Mouse (Mus musculus) testis, postnatal 14 days (tissue): ENCODE measurements around the gene Ptpn5.
A peak's percentile ranks its signal among the peaks of the same experiment; 100 is the strongest.

Experiments
- DNase-seq: peaks from one replicate; pipeline ENCODE4 v3.0.0; 2021; ENCODE audit warnings: low spot score

Gene Ptpn5

DNA sequence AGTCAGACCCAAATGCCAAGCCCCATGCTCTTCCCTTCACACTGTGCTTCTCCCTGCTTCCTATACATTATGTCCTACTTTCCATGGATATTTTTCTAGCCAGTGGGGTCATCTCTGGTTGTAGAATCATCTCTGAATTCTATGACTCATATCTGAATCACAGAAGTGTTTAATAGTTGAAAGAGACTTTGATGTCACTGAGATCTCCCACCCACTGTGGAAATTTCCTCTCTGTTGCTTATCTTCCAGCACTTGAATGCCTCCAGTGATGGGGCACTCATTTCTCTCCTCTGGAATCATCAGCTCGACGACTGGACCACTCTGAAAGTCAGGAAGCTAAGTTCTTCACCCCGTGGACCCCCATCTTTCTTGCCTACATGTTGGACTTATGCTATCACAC, 22.4 kb downstream of the Ptpn5 start:
- DNase-seq: no peak

- DNase-seq: no peak
Measured at GRCm38 (mm10) chr7:47110511-47110910, 23.0 kb downstream of the Ptpn5 start.

DNA sequence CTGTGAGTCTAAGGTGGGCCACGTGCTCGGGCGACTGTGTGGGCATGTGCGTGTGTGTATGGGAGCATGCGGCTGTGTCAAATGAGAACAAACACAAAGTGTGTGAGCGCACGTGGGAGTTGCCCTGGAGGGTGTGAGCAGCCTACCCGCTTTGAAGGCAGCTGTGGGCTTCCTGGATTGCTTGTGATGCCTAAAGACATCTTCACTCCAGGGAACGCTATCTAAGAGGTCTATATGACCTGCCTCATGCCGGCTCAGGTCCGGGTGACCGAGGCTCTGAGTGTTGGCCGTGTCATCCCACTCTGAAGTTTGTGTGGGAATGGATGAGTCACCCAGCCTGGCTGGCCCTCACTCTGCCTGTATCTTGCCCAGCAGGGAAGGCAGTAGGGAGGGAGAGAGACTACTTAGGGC, 24.7 kb downstream of the Ptpn5 start:
- no peak for DNase-seq

- DNase-seq: no peak
Measured at GRCm38 (mm10) chr7:47106949-47107348, 26.5 kb downstream of the Ptpn5 start.

DNA sequence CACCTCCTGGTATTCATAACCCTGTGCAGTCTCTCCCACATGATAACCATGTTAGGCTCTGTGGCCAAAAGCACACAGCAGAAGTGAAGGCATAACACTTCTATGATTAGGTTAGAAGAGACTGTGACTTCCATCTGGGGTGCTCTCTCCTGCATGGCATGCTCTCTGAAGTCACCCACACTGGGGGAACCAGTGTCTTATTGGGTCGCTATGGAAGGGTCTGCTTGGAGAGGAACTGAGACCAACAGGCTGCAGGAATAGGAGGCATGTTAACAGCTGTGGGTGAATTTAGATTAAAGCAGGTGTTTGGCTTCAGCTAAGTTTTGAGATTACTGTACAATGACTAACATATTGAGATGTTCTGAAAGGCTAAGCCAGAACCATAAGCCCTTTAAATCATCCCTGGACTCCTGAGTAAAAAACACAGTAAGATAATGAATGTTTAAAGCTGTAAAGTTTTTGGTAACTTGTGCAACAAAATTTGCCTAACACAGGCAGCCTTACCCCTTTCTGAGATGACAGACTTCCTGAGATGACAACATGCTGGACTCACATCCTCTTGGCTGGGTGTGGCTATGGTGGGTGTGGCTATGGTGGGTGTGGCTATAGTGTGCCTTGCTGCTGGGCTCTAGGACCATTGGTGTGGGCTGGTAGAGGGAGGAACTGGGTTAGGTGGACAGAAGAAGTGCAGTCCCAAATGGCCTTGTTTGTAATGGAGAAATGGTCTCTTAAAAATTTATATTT, 29.6 kb downstream of the Ptpn5 start:
- no peak for DNase-seq

- DNase-seq: no peak
Measured at GRCm38 (mm10) chr7:47102970-47103369, 30.5 kb downstream of the Ptpn5 start.

GRCm38 (mm10) chr7:47100615-47101014, 32.9 kb downstream of the Ptpn5 start:
- DNase-seq: no peak

- no peak for DNase-seq
Measured at GRCm38 (mm10) chr7:47099306-47099705, 34.2 kb downstream of the Ptpn5 start.

DNA sequence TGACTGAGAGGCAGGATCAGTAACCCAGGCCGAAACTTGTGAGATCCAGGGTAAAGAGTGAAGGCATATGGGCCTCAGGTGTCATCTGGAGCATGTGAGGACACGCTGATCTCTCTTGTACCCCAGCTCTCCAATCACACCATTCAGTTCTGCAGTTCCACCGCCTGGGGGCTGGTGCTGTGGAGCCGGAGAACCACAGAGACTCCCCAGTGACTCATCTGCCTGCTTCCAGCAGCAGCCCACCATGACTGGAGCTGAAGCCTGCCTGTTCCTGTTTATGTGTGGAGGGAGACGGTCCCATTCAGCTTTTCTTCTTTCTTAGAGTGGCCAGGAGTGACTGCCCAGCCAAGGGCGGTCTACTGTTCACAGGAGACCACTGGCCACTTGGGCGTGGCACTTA, 35.4 kb downstream of the Ptpn5 start:
- DNase-seq: no peak

DNA sequence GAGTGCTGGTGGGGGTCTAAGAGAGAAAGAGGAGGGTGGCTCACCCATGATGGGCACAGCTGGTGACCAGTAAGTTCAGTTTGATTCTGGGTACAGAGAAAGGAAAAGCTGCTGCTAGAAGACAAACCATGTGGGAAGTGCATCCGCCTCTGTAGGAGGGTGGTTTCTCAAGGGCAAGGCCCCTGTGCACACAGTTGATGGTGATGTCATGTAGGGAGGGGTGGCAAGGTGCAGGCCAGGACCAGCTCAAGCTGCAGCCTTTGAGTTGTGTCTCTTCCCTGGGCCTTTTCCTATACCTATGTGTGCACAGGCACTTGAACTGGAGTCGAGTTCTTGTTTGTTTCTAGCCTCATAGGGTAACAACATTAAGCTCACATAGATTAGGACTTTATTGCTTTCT, 38.5 kb downstream of the Ptpn5 start:
- no peak for DNase-seq

- DNase-seq: no peak
Measured at GRCm38 (mm10) chr7:47093935-47094334, 39.5 kb downstream of the Ptpn5 start.

- no peak for DNase-seq
Measured at GRCm38 (mm10) chr7:47085075-47085474, 48.4 kb downstream of the Ptpn5 start.

DNA sequence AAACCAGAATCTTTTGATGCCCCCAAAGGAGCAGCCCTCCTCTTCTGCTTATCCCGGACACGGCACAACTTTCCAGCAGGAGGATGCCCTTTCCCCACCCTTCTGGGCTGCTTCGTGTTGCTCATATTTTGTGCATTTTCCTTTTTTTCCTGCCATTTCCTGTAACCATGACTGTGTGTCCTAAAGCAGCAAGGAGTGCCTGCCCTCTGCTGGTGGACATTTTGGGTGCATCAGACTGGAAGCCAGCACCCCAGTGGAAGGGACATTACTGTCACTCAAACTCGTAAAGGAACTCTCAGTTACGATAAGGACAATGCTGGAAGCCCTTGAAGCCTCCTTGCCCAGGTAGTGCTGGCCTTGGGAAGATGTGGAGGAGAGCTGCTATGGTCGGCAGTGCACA, 52.2 kb downstream of the Ptpn5 start:
- DNase-seq: no peak

DNA sequence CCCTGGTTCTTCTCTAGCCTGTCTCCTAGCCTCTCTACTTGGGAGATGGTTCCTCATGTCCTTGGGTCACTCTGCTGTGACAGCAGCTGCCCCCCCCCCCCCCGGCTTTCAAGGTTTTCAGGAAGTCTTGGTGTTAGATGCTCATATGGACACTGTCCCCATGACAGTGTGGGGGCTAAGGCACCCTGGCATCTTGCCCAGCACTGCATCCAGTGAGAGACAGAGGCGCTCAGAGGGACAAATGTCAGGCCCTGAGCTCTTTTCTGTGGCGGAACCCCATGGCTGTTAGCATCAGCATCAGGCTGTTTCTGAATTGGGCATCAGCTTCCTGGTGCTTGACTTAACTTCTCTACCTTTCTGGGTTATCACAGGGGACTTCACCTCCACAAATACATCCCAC, 52.6 kb downstream of the Ptpn5 start:
- DNase-seq: no peak

DNA sequence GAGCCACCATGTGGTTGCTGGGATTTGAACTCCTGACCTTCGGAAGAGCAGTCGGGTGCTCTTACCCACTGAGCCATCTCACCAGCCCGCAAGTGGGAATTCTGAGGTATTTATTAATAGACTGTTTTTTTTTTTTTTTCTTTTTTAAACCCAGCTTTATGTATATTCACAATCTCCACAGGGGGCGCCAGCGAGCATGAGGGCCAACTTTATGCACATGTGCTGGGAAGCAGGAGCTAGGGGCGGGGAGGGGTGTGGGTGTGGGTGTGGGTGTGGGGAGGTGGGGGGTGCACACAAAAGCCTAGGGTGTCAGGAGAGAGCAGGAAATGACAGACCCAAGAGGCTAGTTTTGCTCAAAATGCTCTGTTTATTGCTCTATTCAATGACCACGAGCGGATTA, 56.0 kb downstream of the Ptpn5 start:
- DNase-seq: no peak

DNA sequence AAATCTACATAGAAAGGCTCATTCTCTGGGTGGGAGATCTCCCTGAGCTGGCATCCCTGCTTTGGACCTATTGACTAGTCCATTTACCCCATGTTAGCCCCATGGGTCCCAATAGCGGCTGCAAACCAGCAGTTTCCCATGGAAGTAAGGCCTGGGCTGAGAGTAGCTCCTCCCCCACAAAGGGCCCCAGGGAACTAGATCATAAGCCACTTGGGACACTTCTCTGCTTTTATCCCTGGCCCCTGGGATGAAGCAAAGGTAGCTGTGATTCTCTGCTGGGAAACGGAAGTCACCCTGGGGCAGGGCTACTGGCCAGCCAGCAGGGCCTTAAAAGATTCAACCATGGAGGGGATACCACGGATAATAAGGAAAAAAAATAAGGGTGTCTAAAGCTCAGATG, 56.8 kb downstream of the Ptpn5 start:
- no peak for DNase-seq

DNA sequence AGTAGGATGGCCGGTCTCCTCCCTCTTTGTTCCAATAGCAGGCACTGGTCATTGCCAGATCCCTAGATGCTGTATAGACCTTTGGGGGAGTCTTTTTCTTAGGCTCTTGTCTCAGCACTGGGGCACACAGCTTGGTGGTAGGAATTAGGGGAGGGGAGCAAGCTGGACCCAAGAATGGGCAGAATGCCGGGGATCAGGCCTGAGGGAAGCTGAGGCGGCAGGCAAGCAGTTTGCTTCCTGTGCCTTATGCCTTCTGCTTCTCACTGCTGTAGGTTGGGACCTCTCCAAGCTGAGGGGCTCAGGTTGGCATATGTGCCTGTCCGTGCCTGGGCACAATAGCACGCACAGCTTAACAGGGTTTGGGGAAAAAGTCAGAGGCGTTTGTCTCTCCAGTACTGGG, 57.3 kb downstream of the Ptpn5 start:
- DNase-seq: no peak

DNA sequence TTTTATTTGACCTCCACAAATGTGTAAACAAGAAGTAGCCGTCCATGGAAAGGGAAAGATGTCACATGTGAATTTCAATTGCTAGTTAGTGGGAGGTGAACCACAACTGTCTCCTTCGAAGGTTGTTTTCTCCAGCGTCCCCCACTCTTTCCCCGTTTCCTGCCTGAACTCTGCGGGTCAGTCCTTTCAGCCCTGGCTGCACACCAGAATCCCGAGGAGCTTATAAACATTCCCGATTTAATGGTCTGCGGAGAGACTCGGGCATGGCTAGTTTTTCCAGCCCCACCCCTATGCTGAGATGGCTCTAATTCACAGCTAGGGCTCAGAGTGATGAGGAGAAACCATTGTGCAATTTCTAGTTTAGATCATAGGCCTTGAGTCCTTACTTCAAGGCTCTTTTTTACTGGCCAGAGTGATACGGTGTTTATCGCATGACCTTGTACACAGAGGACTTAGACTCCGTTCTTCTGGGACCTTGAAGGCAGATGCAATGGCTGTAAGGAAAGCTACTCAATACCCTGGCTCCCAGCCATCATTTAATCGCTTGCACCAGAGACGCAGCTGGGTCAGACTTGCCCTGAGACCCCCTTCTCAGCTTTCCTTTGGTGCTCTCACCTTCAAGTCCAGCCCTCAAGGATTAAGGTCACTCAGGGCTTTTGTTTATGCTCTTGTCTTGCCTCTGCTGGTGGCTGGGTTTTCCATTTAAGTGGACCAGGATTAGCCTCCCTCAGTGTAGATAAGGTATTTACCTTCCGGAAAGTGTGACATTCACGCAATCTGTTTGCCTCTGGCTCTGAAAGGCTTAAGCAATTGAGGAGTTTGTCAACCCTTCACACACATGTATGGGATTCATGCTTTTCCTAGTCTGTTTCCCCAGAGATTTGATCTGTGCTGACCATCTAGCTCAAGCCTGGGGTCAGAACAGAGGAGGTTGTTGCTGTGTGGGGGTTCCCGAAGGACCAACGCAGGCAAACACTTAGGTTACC, 59.7 kb downstream of the Ptpn5 start:
- DNase-seq: peak; percentile 49

DNA sequence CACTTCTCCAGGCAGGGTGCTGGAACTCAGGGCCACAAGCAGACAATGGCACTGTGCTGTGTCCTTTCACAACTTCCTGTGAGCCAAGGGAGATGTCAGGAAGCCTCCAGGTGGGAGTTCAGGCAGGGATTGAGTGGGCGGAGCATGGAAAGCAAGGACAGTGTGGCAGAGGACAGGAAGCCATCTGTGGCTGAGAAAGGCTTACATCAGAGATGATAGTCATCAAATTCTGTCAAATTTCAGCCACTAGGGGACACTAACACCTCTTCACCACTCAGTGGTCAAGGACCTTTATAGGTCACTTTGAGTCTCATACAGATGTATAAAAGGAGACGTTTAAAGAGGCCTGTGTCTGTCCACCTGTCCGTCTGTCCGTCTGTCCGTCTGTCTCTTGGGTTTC, 60.9 kb downstream of the Ptpn5 start:
- DNase-seq: no peak

GRCm38 (mm10) chr7:47067879-47068278, 65.6 kb downstream of the Ptpn5 start:
- no peak for DNase-seq

- DNase-seq: no peak
Measured at GRCm38 (mm10) chr7:47066942-47067341, 66.5 kb downstream of the Ptpn5 start.

DNA sequence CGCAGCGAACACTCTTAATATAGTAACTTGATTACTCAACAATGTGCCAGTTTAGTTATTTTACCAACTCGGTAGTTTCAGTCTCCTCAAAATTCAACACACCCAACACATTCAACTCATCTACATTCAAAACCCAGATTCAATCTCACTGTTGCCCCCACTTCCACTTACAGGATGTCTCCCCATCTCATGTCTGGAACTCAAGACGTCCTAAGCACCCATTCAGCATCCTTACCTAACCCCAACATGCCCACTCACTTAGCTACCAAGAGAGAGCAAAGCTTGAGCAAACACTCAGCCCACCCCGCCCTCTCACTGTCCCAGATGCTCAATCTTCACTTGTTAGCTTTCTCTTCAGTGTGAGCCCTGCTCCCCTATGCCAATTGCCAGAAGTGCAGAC, 71.9 kb downstream of the Ptpn5 start:
- no peak for DNase-seq

DNA sequence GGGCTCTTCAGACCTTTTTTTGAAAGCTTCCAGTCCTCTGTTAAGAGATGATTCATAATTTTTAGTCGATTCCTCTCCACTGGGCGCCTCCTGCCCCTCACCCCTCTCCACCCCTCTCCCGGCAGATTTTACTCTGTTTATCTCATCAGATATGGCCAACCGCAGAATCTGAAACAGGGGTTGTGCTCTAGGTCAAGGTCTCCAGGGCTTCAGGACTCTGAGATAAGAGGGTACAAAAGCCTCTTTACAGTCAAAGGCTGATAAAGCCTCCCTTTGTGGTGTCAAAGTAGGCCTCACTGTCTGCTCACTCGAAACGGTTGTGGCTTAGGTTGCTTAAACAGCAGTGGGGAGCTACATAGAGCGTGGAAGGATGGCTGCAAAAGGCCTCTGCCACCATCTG, 74.1 kb downstream of the Ptpn5 start:
- DNase-seq: peak; percentile 55
